Mouse (Mus musculus) C2C12 (cell line): ENCODE results near the gene Nfix.

Source experiments
- CEBPB ChIP-seq: IDR thresholded peaks from one replicate; pipeline ENCODE4 v1.6.1; 2011; ENCODE audit warnings: low read depth, mild to moderate bottlenecking, control low read depth, moderate library complexity
- CTCF ChIP-seq: IDR thresholded peaks from one replicate; pipeline ENCODE4 v1.5.1; 2011; ENCODE audit not compliant: control insufficient read depth, insufficient read depth, insufficient read length
- MAX ChIP-seq: IDR thresholded peaks from one replicate; pipeline ENCODE4 v1.6.1; 2011; ENCODE audit warnings: mild to moderate bottlenecking, control low read depth
- MYOG ChIP-seq: IDR thresholded peaks from one replicate; pipeline ENCODE4 v1.6.1; 2011; ENCODE audit not compliant: control insufficient read depth, insufficient read length; ENCODE audit errors: extremely low read depth
- USF1 ChIP-seq: IDR thresholded peaks from one replicate; pipeline ENCODE4 v1.6.1; 2011; ENCODE audit warnings: low read depth, mild to moderate bottlenecking, control low read depth, moderate library complexity

DNA sequence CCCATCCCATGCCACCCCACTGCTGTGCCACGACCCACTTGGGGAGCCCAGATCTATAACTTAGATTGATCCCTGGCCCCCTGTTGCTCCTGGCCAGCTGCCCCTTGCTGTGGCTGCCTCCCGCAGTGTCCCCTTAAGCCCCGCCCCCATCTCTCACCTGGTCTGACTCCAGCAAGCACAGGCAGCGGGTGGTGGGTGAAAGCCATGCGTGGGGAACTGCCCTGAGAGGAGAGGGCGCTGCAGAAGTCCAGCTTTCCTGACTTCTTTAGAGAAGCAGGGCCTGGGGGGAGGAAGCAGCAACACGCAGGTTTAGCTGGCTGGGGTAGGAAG, 76.6 kb downstream of the Nfix start:
- TF ChIP-seq CTCF (no peak), MAX (no peak), USF1 (no peak), CEBPB (no peak), MYOG (no peak)
